Mouse (Mus musculus): ENCODE results near the gene Exo5.

The Exo5 gene

DNA sequence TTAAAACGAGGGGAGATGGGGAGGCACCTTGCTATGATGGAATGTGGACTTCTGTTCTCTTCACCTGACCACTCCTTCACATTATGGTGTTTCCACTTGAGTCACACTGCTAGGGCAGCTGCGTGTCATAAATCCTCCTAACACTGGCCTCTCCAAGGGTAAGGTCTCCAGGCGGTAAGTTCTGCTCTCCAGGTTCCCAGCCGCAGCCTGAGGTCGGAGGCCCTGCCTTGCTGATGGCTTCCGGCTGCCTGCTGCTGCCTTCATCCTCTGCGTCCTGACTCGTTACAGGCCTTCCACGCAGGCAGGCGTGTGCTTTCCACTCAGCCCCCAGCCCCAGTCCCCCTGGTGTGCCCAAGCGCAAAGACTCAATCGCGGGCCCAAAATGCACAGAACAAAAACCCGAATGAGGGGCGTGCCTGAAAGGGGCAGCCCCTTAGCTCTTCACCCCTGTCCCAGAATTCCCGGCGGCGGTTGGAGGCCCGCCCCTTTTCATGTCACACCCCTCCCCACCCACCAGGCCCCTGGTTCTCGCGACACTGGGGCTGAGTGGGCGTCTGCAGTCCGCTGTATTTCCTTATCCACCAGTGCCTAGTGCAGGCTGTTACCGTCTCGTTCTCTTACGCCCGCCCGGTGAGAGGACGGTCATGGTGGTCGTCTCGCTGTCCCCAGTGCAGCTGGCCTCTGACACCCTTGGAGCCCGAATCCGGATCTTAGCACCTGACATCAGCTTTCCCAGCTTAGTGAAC is at the start of gene Exo5:
Exo5 (minus strand) TSS at position 464 of the 746 bp plus-strand sequence.
- DNase-seq (ENCODE audit: low spot score): peak; percentile 97

DNA sequence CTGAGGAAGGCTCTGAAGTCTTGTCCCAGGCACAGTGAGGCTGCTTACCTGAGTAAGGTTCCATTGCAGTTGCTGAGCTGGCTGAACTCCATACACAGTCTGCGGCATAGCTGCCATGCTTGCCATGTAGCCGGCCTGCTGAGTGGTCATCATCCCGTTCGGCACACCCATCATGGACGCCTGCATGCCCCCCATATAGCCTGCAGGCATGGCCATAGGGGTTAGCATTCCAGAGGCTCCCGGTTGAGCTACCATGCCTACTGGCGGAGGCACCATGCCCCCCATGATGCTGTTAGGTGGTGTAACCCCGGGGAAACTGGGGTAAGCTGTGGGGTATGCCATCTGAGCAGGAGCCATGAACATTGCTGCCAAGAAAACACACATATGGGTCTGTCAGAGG is 47.0 kb upstream of the Exo5 start:
- DNase-seq (ENCODE audit: low spot score): no peak

DNA sequence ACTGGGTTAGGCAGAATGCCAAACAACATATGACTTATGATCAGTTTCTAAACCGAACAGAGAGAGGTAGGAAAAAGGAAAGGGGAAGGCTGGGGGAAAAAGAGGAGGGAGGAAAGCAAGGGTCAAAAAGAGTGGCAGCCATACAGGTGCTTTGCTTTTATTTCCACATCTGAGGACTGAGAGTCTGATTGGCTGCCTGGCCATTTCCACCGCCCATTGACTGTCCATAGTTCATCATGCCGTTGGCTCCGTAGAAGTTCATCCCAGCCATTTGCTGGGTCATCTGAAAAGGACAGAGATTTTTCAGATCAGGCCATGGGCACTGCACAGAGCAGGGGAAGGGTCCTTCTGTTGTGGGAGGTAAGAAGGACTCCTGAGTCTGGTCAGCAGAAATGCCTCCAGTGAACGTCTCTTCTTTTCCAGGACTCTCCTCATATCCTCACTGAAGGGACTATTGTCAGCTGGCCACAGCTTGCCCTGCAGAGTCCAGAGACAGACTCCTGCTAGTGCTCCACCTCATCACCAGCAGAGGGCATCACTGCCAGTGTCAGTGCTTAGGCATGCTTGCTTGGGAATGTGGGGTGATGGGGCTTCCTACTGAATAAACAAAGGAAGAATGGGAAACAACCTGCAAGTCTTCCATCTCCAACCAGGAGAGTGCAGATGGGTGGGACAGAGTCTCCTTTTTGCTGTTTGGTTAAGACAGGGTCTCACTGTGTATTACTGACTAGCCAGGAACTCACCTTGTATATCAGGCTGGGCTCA is 44.7 kb upstream of the Exo5 start:
- peak; percentile 53 for DNase-seq (ENCODE audit: low spot score)

DNA sequence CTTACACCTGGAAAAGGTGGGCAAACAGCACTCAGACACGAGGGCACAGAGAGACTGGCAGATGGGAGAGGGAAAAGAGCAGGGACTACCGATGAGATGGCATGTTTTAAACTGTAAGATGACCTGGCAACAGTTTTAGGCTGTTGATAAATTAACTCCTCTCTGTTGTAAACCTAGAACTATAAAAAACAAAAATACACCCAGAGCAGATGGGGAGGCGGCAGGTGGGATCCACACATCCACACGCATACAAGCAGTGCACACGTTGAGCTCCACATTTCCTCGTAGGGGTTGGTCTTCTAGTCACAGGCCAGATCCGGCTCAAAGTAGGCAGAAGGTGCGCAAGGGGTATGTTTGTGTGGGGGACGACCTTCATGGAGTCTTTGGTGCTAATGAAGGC is 43.7 kb upstream of the Exo5 start:
- no peak for DNase-seq (ENCODE audit: low spot score)

DNA sequence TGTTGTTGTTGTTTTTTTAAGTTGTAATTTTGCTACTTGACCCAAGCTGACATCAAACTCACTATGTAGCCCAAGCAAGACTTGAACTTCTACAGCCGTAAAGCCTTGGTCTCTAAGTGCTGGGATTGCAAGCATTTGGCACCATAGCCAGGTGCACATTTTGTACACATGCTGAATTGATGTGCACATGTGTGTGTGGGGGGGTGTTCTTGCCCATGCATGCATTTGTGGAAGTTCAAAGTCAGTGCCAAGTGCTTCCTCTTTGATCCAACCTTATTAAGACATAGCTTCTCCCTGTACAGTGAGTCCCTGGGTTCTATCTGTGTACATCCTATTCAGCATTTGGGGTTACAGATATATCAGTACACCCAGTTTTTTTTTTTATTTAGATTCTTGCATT is 30.8 kb upstream of the Exo5 start:
- DNase-seq (ENCODE audit: low spot score): no peak

DNA sequence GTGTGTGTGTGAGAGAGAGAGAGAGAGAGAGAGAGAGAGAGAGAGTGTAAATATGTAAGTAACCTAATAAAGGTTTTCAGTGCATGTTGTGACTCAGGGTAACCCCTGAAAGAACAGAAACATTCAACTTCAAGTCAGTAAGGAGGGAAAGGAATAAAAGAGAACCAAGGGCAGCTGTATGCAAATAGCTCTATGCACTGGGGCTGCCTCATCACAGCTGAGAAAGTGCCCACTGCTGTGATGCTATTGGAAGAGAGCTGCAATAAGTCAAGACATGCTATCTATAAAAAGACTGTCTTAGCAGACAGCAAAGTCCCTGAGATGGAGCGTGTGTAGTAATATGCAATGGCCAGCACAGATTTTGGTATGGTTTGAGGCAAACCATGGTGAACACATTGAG is 28.9 kb upstream of the Exo5 start:
- DNase-seq (ENCODE audit: low spot score): no peak

DNA sequence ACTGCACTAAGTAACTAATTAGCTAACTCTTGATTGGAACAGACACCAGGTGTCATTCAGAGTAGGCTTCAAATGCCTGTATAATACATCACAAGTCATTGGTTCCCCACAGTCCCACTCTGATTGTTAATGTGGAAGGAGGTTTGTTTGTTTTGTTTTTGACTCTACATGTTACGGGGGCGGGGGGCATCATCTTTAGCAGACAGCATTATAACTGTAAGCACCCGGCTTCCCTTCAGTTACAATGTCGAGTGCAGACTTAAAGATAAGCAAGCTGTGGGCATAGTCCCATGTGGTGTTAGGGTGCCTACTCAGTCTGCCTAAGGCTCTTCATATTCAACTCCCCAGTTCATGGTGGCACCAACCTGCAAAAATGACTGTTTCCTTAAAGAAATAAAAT is 28.2 kb upstream of the Exo5 start:
- no peak for DNase-seq (ENCODE audit: low spot score)

DNA sequence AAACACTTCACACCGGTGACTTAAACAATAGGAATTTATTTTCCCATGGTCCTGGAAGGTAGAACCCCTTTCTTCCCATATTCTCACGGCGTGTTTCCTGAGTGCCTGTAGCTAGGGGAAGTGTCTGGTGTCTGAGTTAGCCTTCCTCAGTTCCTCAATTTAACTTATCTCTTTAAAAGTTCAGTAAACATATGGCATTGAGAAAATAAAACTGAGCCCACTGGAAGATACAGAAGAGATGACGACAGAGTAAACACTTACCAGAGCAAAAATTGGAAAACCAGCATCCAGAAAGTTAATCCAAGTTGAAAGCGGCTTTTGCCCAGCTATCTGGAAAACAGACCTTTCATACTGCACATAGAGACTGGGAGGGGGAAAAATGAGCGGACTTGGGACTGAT is 27.3 kb upstream of the Exo5 start:
- DNase-seq (ENCODE audit: low spot score): peak; percentile 26

DNA sequence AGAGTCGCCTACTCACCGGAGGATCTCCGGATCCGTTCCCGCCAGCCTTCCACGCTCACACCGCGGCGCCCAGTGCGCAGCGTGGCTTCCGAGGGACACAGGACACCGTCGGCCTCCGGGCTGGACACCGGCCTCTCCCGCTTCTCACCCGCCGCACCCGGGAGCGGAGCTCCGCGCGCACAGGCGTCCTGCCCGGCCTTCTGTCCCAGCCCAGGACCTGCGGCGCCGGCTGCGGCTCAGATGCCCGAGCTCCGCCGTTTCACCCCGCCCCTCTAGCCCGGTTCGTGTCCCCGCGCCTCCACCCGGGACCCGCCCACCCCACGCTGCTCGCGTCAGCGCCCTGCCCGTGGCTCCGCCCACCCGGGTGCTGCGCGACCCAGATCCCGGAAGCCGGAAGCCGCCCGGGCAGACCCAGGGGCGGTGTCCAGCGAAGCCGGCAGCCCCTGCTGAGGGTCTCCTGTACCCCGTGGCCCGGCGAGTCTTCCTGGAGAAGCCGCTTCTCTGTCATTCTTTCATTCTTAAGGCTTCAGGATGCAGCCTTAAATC is 26.7 kb upstream of the Exo5 start, which contains the start of gene Zfp69:
Zfp69 (minus strand) TSS at position 272 of the 546 bp plus-strand sequence.
- peak; percentile 91 for DNase-seq (ENCODE audit: low spot score)

DNA sequence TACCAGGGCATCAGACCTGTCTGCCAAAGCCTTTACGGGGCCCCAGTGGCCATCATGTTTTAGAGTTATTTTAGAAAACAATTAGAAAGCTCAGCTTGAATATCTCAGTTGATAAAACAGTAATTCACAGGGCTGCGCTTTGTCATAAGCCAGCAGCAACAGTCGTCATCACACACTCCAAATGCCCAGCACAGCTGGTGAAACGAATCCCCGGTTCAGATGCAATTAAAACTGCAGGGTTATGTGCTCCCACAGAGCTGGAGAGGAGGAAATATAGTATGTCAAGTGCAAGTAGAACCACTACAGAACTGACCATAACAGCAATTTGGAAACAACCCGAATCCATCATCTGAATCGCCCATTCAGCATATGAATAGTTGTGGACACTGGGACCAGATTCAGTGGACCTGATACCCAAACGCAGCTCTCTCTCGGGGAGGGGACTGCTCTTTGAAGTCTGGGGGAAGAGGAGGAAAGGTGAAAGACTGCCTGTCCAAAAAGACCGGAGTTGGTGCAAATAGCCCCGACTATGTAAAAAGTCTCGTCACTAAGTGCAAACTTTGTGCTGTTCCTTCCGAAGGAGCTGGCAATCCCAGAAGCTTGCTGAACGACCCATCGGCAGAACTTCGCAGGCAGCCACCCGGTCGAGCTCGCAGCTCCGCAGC is 26.1 kb upstream of the Exo5 start:
- DNase-seq (ENCODE audit: low spot score): peak; percentile 40

DNA sequence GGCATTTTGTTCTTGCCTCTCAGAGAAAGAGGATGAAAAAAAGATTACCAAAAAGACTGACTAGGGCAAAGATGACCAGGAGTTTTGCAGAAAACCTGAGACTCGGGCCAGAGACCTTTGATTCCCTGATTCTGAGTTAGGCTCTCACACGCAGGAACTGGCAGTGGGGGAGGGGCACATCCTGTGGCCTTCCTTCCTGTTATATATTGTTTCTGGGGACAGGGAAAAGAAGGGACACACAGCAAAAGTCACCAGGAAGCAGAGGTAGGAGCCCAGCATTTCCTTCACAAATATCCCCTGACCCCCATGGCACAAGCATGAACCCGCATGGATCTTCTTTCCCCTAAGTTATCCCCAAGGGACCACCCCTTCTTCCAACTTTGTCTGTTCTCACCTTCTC is 24.1 kb upstream of the Exo5 start:
- no peak for DNase-seq (ENCODE audit: low spot score)

DNA sequence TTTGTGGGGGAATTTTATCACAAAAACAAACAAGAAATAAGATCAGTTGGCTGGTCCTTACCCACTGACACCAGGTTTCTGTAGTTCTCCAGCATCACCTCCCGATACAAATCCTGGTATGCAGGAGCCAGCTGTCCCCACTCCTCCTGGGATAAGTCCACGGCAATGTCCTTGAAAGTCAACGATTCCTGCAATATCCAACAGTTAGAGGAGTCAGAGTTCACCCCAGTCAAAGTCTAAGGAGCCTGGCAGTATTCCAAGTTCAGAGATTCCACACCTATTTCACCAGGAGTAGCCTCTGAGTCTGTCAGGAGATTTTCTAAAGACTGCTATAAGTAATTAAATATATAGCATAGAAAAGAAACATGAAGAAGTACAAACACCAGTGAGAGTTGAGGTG is 10.2 kb upstream of the Exo5 start:
- no peak for DNase-seq (ENCODE audit: low spot score)

DNA sequence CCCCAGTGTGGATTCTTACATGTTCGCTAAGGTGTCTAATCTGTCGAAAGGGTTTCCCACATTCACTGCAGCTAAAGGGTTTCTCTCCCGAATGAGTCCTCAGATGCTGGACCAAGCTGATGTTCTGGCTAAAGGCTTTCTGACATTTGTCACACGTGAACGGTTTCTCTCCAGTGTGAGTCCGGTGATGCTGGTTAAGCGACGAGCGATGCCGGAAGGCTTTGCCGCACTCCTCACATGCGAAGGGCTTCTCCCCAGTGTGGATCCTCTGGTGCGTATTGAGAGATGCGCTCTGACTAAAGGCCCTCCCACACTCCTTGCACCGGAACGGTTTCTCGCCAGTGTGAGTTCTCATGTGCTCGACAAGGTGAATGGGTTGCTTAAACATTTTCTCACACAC is 5.9 kb upstream of the Exo5 start:
- no peak for DNase-seq (ENCODE audit: low spot score)

DNA sequence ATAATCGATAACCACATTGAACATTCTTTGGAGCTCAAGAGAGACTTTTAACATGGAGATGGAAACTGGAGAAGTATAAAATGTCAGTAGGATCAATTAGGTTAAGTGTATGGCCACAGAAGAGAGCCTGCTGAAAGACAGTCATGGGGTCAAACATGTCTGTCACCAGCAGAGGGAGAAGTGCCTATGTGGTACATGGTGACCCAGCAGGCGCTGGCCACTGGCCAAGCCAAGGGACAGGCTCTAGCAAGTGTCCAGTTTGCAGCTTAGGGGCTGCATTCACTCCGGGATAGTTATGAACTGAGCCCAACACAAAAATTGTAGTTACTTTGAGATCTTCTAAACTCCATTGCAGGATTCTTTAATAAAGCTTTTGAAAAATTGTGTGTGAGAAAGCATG is 3.9 kb upstream of the Exo5 start:
- no peak for DNase-seq (ENCODE audit: low spot score)

DNA sequence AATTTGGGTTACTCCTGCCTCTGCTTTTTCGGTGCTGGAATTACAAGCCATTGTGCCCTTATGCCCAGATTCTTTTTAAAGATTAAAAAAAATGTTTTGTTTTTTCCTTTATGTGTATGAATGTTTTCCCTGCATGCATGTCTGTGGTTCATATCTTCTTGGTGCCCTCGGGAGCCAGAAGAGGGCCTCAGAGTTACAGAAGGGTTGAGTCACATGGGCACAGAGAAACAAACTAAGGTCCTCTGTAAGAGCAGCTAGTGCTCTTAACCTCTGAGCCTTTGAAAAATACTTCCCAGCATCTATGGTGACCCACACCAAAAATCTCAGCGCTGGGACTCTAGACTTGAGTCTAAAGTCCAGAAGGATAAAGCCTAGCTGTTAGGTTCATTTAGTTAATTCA is 569 bp upstream of the Exo5 start:
- DNase-seq (ENCODE audit: low spot score): peak; percentile 52

DNA sequence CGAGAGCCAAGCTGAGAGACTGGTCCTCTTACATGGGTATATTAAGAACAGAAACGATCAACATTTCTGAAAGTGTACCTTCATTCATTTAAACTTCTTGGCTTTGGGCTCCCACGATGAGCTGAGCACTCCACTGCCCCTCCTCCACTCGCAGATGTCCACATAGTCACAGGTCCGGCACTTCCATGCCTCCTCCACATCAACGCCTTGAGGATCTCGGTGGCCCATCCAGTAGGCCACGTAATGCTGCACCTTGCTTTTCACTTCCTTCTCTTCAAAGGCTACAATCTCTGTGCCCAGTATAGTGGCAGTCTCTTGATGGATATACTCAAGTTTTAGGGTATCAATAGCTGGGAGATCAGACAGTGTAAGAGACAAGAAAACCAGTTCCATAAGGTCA is 3.4 kb downstream of the Exo5 start:
- DNase-seq (ENCODE audit: low spot score): no peak

DNA sequence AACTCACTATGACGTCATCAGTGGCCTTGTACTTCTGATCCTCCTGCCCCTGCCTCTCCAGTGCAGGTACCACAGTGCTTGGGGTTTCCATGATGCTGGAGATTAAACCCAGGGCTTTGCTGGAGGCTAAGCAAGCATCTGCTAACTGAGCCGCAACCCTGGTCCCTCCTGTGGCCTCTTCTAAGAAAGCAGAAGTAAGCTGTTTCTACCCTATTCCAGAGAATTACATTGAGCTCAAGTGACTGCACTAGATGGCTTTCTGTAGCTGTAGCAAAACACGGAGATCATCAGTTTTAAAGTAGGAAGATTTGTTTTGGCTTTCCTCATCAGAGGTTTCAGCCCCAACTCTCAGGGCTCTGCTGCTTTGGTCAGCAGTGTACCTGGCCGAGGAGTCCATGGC is 10.3 kb downstream of the Exo5 start:
- no peak for DNase-seq (ENCODE audit: low spot score)

DNA sequence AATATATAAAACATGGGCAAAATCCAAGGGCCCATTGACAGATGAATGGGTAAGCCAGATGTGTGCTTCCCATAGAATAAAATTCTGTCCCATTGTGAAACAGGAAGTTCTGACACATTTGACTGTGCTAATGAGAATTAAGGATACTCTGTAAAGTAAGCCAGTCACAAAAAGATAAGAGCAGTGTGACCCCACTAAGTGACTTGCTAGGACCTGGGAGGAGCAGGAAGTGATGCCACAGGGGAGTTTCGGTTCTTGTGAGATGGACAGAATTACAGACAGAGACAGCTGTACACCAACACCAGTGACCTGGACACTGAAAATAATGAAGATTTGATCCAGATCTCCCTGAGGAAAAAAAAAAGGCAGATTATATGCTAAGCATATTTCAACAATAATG is 11.0 kb downstream of the Exo5 start:
- no peak for DNase-seq (ENCODE audit: low spot score)

DNA sequence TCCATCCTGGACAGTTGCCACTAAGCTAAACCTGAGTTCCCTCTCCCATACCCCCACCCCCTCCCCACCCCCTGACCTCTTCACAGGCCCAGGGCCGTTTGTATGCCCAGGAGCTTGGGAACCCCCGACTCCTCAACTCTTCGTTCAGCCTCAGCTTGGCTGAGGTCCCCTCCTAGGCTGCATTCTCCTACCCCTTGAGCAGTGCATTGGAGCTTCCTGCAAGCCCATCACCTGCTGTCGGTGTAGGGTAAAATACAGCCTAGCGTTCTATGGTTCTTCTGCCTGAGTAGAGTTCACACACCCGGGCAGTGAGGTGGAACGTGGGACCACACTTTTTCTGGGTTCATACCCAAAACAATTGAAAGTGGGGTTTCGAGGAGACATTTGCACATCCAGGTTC is 11.4 kb downstream of the Exo5 start:
- no peak for DNase-seq (ENCODE audit: low spot score)

DNA sequence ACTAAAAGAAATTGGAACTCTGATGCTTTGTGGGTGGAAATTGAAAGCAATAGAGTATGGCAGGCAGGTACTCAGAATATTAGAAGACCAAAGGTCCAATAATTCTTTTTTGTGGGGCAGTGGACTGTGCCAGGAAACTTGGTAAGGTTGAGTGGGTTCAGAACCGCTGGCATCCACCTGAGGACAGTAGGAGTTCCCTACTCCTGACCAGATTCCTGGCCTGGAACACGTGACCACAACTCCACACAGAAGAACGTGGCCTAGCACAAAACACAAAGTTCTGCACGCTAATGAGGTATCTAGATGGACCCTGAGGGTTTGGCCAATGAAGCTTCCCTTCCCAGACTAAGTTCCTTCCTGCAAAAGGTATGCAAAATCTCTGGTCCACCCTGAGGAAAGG is 12.0 kb downstream of the Exo5 start:
- DNase-seq (ENCODE audit: low spot score): no peak

DNA sequence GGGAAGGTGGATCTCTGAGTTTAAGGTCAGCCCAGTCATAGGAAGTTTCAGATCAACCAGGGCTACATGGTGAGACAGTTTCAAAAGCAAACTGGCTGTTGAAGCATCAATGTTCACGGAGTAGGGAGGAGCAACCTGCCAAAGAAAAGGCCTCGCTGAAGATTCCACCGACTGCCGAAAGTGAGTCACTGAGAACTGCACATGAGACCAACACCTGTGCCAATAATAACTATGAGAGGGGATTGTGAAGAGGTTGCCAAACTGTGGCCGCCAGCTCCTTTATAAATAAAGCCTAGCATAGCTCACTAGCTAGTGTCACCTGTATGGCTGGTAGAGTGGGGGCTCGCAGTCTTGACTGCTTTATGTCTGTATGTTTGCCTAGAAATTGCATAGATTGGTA is 13.7 kb downstream of the Exo5 start:
- no peak for DNase-seq (ENCODE audit: low spot score)

DNA sequence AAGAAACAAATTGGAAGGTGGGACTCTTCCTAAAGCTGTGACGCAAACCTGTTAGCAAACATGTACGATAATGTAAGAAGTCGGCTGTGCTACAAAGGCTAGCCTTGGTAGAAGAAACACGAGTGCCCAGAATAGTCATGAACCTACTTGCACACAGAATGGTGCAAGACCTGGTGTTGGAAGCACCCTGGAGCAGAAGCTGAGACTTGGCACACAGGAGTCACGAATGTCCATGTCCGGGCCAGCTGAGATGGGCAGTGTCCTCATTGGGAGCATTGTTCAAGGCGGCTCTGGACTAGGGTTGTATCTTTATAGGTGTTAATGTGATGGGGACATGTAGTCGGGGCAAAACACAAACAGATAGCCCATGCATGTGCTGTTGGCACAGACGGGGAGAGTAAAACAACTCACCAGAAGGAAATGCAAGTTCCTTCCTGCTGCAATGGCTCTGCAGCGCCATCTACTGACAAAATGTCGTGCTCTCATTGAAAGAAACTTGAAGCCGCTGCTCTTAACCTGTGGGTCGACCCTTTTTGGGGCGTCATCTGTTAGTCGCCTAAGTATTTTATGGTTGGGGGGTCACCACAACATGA is 15.2 kb downstream of the Exo5 start:
- peak; percentile 90 for DNase-seq (ENCODE audit: low spot score)
